Mouse (Mus musculus) megakaryocyte, embryonic 14.5 days (primary cell): ENCODE measurements around the gene Cxcl12. TPM values are rescaled to one million over a fixed set of nuclear protein-coding genes. Genes with fewer than 3 reads are reported as not detected.
A peak's percentile ranks its signal among the peaks of the same experiment; 100 is the strongest.

Experiments used
- H3K27me3 ChIP-seq: replicated peaks from 2 replicates; pipeline ENCODE3; 2012; ENCODE audit warnings: inconsistent platforms
- H3K36me3 ChIP-seq: replicated peaks from 2 replicates; pipeline ENCODE3; 2012; ENCODE audit warnings: low read length, inconsistent platforms, mixed read lengths
- H3K4me1 ChIP-seq: 2 replicates; pipeline ENCODE4 v1.6.1; 2012; ENCODE audit warnings: inconsistent platforms
- H3K4me3 ChIP-seq: replicated peaks from 2 replicates; pipeline ENCODE3; 2012; ENCODE audit warnings: moderate library complexity, mild to moderate bottlenecking, inconsistent platforms
- H3K9me3 ChIP-seq: 2 replicates; pipeline ENCODE4 v1.6.1; 2012; ENCODE audit warnings: inconsistent platforms
- FLI1 ChIP-seq: IDR thresholded peaks from 2 replicates; pipeline ENCODE4 v1.6.1; 2012; ENCODE audit warnings: low read length, inconsistent platforms, mixed read lengths
- GATA1 ChIP-seq: IDR thresholded peaks from 3 replicates; pipeline ENCODE4 v1.6.1; 2012; ENCODE audit warnings: mixed read lengths, low read length, inconsistent platforms, borderline replicate concordance
- polyA plus RNA-seq: library from polyadenylated mRNA; stranded (reverse); fragments of >175 nt; gene quantifications from 2 replicates; pipeline ENCODE4 v1.2.3, GENCODE M21; 2012; ENCODE audit warnings: low replicate concordance; ENCODE audit not compliant: insufficient read depth

Cxcl12 gene
- polyA plus RNA-seq, 1 experiment: not detected

DNA sequence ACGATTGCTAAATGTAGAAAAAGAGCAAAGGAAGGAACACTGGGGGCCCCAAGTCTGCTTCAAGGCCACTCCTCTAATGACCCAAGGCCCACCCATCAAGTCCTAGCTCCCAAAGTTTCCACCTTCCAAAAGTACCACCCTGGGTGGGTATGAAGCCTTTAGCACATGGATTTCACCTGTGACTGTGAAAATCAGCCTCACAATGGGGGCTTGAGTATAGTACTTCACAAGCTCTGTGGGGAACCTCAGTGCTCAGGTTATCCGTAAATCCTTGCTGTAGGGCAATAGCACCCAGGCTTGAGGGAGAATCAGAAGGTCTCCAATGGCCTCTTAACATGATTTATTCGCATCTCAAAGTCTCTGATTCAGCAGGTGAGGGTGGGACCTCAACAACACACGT, 30.5 kb downstream of the Cxcl12 start:
- no peak for TF ChIP-seq GATA1
- no peak for TF ChIP-seq FLI1
- Histone ChIP-seq H3K4me1 (no peaks in the 10 kb centered on the region), H3K9me3 (0 out of 2 replicates have a peak, but pooled peaks cover 10% of the 10 kb centered on the region), H3K27me3 (no peaks in the 10 kb centered on the region), H3K4me3 (no peak overlapping the region), H3K36me3 (no peaks in the 10 kb centered on the region)

DNA sequence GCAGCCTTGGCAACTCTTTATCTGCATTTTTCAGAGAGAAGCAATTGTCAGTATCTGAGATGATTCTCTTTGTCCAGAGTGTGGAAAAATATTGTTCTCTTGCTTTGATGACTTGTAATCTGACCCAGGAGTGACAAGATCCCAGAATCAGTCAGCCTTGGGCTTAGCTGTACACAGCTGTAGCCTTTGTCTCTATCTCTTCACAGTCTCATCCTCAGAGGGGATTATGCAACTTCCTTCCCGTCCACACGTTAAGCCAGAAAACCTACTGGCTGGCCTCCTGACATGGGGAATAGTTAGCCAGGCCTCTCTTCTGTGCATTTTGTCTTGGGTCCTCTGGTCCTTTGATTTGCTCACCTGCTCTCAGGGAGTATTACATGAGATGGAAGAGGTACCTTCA, 31.4 kb downstream of the Cxcl12 start:
- Histone ChIP-seq H3K27me3 (no peaks in the 10 kb centered on the region), H3K4me1 (no peaks in the 10 kb centered on the region), H3K36me3 (no peaks in the 10 kb centered on the region), H3K9me3 (0 out of 2 replicates have a peak, but pooled peaks cover 7% of the 10 kb centered on the region), H3K4me3 (no peak overlapping the region)
- TF ChIP-seq GATA1 (no peak), FLI1 (no peak)

DNA sequence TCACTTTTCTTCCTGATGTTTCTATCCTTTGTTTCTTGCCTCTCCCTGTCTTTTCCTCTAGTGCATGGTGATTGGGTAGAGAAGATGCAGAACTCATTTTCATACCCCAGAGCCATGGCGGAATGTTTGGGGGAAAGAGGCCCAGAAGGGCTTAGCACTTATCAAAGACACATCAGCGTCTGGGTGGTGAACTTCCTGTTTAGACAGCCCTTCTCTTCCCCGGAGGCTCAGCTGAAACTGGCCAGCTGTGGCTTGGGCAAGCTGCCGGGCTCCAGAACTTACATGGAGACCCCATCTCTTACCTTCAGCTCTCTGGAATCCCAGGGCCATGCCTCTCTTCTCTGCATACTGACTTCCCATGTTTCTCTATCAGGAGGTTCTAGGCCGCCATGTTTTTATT, 32.6 kb downstream of the Cxcl12 start:
- H3K36me3 ChIP-seq: no peaks in the 10 kb centered on the region
- no peaks in the 10 kb centered on the region for H3K27me3 ChIP-seq
- H3K9me3 ChIP-seq: 0 out of 2 replicates have a peak, but pooled peaks cover 5% of the 10 kb centered on the region
- TF ChIP-seq GATA1: no peak
- TF ChIP-seq FLI1: no peak
- H3K4me1 ChIP-seq: no peaks in the 10 kb centered on the region
- no peak overlapping the region for H3K4me3 ChIP-seq

DNA sequence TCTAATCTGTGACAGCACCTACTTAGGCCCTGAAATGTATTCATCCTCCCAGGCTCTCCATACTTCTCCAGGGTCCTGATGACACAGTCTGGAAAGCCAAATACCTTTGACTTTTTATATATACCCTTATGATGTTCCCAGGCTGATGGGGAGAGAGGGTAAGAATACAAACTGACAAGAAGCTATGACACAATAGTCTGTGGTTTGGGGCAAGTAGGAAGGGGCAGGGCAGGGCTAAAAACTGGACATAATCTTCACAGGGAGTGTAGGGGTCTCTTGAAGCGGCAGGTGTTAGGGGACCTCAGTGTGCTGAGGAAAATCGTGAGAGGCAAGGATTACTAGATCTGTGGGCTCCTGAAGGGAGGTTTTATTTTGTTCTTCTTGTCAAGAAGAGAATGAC, 33.1 kb downstream of the Cxcl12 start:
- H3K36me3 ChIP-seq: no peaks in the 10 kb centered on the region
- TF ChIP-seq FLI1: no peak
- TF ChIP-seq GATA1: no peak
- H3K4me3 ChIP-seq: no peak overlapping the region
- 0 out of 2 replicates have a peak, but pooled peaks cover 2% of the 10 kb centered on the region for H3K9me3 ChIP-seq
- no peaks in the 10 kb centered on the region for H3K4me1 ChIP-seq
- H3K27me3 ChIP-seq: no peaks in the 10 kb centered on the region

DNA sequence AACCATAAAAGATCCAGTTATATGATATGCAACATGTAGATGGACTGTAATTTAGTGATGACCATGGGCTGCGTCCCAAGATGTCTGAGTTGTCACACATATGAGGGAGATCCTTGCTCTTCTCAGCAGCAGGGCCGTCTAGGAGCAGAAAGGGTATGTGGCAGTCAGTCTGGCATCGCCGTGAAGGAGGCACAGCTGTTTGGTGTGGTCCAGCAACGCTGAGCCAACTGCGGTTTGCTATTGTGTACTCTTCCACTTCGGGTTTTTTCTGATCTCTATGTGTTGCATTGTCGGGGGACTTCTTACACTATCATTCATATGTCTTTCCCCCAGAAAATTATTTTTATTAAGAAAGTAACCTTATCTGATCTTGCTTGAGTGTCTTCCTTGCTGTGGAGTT, 33.5 kb downstream of the Cxcl12 start:
- Histone ChIP-seq H3K9me3 (no peaks in the 10 kb centered on the region), H3K4me3 (peak overlapping the region; percentile 46), H3K36me3 (no peaks in the 10 kb centered on the region), H3K27me3 (no peaks in the 10 kb centered on the region), H3K4me1 (no peaks in the 10 kb centered on the region)
- TF ChIP-seq FLI1 (no peak), GATA1 (no peak)

DNA sequence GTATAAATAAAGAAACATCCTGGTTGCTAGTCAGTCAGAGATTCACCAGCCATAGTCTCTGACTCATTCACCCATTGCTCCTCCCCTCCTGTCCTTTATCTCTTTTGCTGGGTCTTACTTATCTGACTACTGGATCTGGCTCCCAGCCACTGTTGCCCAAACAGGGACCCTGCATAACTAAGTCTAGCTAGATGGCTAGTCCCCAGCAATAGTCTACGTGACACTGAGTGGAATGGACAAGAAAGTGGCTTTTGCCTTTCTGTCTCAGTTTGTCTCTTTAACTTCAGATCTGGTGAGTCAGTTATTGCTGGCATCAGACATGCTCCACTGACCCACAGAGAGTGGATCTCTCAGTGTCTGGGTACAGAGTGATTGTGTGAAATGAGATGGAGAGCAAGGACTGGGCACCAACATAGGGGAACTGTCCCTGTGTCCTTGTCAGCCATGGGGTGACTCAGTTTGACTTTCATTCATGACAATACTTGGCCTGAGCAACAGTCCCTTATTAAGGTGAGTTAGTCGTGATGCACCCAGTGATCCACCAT, 34.6 kb downstream of the Cxcl12 start:
- Histone ChIP-seq H3K27me3 (no peaks in the 10 kb centered on the region), H3K4me1 (no peaks in the 10 kb centered on the region)

DNA sequence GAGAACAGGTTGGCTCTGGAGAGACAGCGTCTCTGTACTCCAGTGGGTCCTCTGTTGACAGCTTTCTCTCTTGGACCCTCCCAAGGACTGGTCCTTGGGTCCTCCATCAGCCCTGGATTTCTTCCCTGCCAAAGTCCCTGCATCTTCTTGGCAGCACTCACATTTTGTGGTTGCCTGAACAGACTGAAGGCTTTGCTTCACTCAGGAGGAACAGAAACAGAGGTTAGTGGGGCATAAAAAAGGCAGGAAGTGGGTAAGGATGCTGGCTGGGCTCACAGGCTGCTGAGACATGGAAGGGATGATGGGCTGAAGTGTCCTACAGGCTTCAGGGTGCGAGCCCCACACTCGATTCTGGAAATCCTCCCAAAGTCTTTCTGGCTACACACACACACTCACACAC, 35.8 kb downstream of the Cxcl12 start:
- Histone ChIP-seq H3K4me3 (no peak overlapping the region), H3K9me3 (no peaks in the 10 kb centered on the region), H3K27me3 (no peaks in the 10 kb centered on the region), H3K36me3 (no peaks in the 10 kb centered on the region), H3K4me1 (no peaks in the 10 kb centered on the region)
- TF ChIP-seq FLI1 (no peak), GATA1 (no peak)

More for the DNA sequence above, 34.6 kb downstream of the Cxcl12 start:
- H3K4me3 ChIP-seq: no peak overlapping the region
- H3K9me3 ChIP-seq: no peaks in the 10 kb centered on the region
- TF ChIP-seq GATA1 (no peak), FLI1 (no peak)
- no peaks in the 10 kb centered on the region for H3K36me3 ChIP-seq

DNA sequence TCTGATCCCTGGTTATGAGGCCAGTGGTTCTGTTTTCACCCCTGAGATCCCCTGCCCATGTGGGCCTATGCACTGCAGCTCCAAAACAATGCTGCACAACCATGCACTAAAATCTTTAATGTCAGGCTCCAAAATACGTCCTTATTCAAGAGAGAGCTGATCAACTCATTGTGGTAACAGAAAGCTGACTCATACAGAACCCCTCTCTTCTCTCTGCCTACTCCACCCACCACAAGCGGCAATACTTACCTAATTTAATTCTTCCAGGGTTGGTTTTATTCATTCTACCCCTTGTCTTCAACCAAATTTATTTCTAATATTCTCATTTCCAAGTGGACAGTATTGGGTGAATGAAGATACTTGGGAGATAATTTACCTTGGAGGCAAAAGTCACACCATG, 38.5 kb downstream of the Cxcl12 start:
- Histone ChIP-seq H3K4me1 (no peaks in the 10 kb centered on the region), H3K9me3 (no peaks in the 10 kb centered on the region), H3K27me3 (no peaks in the 10 kb centered on the region), H3K4me3 (no peak overlapping the region), H3K36me3 (no peaks in the 10 kb centered on the region)
- TF ChIP-seq GATA1: no peak
- TF ChIP-seq FLI1: no peak

DNA sequence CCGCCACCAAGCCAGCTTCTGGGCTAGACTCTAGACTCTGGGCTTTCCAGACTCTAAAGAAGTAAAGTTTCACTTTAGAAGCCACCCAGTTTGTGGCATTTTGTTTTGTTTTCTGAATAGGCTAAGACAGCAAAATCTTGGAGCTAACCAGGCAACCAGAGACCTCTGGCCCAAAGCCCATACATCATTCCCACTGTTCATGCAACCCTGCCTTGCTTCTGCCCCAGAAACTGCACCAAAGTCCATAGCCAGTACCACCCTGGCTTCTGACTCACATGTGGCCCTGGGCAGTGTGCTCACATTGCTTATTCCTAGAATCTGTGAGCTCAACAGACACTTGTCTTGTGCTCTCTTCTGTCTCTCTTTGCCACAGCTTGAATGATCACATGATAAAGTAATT, 39.0 kb downstream of the Cxcl12 start:
- no peaks in the 10 kb centered on the region for H3K27me3 ChIP-seq
- no peaks in the 10 kb centered on the region for H3K36me3 ChIP-seq
- H3K4me3 ChIP-seq: no peak overlapping the region
- H3K9me3 ChIP-seq: no peaks in the 10 kb centered on the region
- no peaks in the 10 kb centered on the region for H3K4me1 ChIP-seq
- TF ChIP-seq GATA1: no peak

DNA sequence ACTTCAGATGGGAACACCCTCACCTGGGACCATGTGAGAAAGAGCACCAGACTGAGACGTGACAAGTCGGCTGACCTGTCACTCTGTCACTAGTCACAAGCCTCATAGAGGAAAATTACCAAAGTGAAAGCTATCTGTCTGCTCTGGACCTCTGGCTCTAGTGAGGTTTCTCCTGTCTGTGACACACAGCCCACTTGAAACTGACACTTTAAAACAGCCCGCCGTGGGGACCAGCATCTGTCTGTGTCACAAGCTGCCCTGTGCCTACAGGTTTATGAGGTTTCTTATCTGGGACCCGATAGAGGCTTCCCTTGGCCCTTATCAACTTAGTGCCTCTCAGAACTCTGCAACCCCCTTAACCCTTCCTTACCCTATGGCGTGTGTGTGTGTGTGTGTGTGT, 41.8 kb downstream of the Cxcl12 start:
- no peaks in the 10 kb centered on the region for H3K36me3 ChIP-seq
- no peak overlapping the region for H3K4me3 ChIP-seq
- no peaks in the 10 kb centered on the region for H3K9me3 ChIP-seq
- no peaks in the 10 kb centered on the region for H3K27me3 ChIP-seq
- no peaks in the 10 kb centered on the region for H3K4me1 ChIP-seq
- no peak for TF ChIP-seq GATA1
- no peak for TF ChIP-seq FLI1

DNA sequence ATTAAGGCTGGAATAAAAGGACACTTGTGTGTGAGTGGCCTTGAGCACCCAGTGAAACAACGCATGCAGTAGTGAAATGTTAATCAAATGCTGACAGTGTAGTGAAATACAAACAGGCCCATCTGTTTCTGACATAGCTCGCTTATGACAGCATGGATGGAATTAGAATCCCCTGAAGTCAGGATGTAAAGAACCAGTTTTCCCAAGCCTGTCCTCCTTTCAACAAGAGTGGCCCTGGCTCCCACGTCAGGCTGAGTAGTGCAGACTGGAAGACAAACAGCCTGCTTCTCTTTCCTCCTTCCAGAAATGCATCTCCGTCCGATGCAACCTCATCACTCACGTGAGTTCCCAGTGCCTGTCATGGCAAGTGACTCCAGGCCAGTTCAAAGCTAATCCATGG, 42.2 kb downstream of the Cxcl12 start:
- Histone ChIP-seq H3K36me3 (no peaks in the 10 kb centered on the region), H3K4me3 (no peak overlapping the region), H3K9me3 (no peaks in the 10 kb centered on the region), H3K27me3 (no peaks in the 10 kb centered on the region), H3K4me1 (no peaks in the 10 kb centered on the region)
- no peak for TF ChIP-seq GATA1
- TF ChIP-seq FLI1: no peak
